Mouse (Mus musculus) forebrain, embryonic 12.5 days (tissue): ENCODE data around the gene Prkaca. TPM values are rescaled to one million over a fixed set of nuclear protein-coding genes. Genes with fewer than 3 reads are reported as not detected.
A peak's percentile ranks its signal among the peaks of the same experiment; 100 is the strongest.

Experiments
- ATAC-seq: fragments of 200-750 bp; cut with Nextera tagmentation; 2 replicates; pipeline ENCODE4 v1.8.0; 2017; ENCODE audit warnings: moderate TSS enrichment; ENCODE audit not compliant: low FRiP score
- H3K27ac ChIP-seq: fragments of 300-500 bp; sonication (generic); 2 replicates; pipeline ENCODE4 v1.5.1; 2016; ENCODE audit warnings: mild to moderate bottlenecking
- H3K27me3 ChIP-seq: fragments of 300-500 bp; sonication (generic); 2 replicates; pipeline ENCODE4 v1.6.1; 2016; ENCODE audit warnings: mild to moderate bottlenecking
- H3K36me3 ChIP-seq: fragments of 300-500 bp; sonication (generic); replicated peaks from 2 replicates; pipeline ENCODE4 v1.6.1; 2016; ENCODE audit warnings: mild to moderate bottlenecking
- H3K4me1 ChIP-seq: fragments of 300-500 bp; sonication (generic); 2 replicates; pipeline ENCODE4 v1.6.1; 2016
- H3K4me2 ChIP-seq: fragments of 300-500 bp; sonication (generic); 2 replicates; pipeline ENCODE4 v1.6.1; 2016; ENCODE audit warnings: mild to moderate bottlenecking, moderate library complexity
- H3K4me3 ChIP-seq: fragments of 300-500 bp; sonication (generic); replicated peaks from 2 replicates; pipeline ENCODE4 v1.5.1; 2016; ENCODE audit warnings: mild to moderate bottlenecking
- H3K9ac ChIP-seq: fragments of 300-500 bp; sonication (generic); 2 replicates; pipeline ENCODE4 v1.6.1; 2016; ENCODE audit warnings: mild to moderate bottlenecking
- H3K9me3 ChIP-seq: fragments of 300-500 bp; sonication (generic); 2 replicates; pipeline ENCODE4 v1.6.1; 2016
- whole genome bisulfite sequencing: fragments of 180-500 bp; shearing (Covaris S2); methylation state at CpG from one replicate; pipeline ENCODE4 v1.1.7; 2016; 5-methylcytosine and 5-hydroxymethylcytosine counted together
- polyA plus RNA-seq: library from polyadenylated mRNA; unstranded; fragments of >200 nt; fragmentation: Nextera tagmentation; extraction: Ambion mirVana; gene quantifications from 2 replicates; pipeline ENCODE4 v1.2.1, GENCODE M21; 2016

The Prkaca gene
- 181 and 187 TPM in 2 replicates for polyA plus RNA-seq

GRCm38 (mm10) chr8:83972150-83973120 is at the start of gene Prkaca:
TSS of gene Prkaca (plus strand) at chr8:83972993.
- H3K4me3 ChIP-seq = peak within 1 kb of the TSS; percentile 93
- H3K4me1 ChIP-seq = peaks cover 34% of the 10 kb centered on the region
- peak within 1 kb of the TSS; percentile 99 for H3K4me2 ChIP-seq
- H3K27me3 ChIP-seq = no peaks in the 10 kb centered on the region
- H3K9ac ChIP-seq = peak within 1 kb of the TSS; percentile 86
- H3K36me3 ChIP-seq = peaks cover 25% of the 10 kb centered on the region
- under 1% methylated on average over 78 of the region's 94 CpGs for WGBS
- peak; percentile 100 for ATAC-seq
- no peaks in the 10 kb centered on the region for H3K9me3 ChIP-seq
- peak within 1 kb of the TSS; percentile 82 for H3K27ac ChIP-seq

- Histone ChIP-seq H3K9ac (no peak overlapping the region), H3K4me3 (no peak overlapping the region), H3K36me3 (peaks cover 75% of the 10 kb centered on the region), H3K4me2 (no peak overlapping the region), H3K9me3 (no peaks in the 10 kb centered on the region), H3K27me3 (no peaks in the 10 kb centered on the region), H3K27ac (no peak overlapping the region), H3K4me1 (no peaks in the 10 kb centered on the region)
- ATAC-seq = no peak
- 86% methylated on average over 5 of the region's 5 CpGs for WGBS
Measured at GRCm38 (mm10) chr8:83924585-83924984, 48.2 kb upstream of the Prkaca start.

DNA sequence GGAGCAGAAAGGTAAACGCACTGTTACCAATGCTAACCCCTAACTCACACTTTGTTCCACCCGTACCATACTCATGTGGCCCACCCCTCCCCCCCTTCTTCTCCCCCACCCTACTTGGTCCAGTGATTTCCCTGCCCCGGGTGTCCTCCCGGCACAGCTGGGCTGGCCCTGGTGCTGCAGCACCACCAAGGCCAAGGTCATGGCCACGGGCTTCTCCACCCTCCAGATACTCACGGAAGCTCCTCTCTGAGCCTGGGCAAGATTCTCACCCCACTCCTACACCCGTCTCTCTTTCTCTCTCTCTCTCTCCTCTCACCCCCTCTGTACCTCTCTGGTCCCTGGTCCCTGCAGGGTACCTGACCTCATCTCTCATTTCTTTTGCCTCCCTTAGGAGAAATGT is 46.5 kb upstream of the Prkaca start:
- Histone ChIP-seq H3K27me3 (no peaks in the 10 kb centered on the region), H3K4me2 (no peak overlapping the region), H3K9me3 (no peaks in the 10 kb centered on the region), H3K27ac (no peak overlapping the region), H3K36me3 (peaks cover 78% of the 10 kb centered on the region), H3K4me3 (no peak overlapping the region), H3K4me1 (no peaks in the 10 kb centered on the region), H3K9ac (no peak overlapping the region)
- whole genome bisulfite sequencing = 79% methylated on average over 7 of the region's 7 CpGs
- ATAC-seq = no peak

DNA sequence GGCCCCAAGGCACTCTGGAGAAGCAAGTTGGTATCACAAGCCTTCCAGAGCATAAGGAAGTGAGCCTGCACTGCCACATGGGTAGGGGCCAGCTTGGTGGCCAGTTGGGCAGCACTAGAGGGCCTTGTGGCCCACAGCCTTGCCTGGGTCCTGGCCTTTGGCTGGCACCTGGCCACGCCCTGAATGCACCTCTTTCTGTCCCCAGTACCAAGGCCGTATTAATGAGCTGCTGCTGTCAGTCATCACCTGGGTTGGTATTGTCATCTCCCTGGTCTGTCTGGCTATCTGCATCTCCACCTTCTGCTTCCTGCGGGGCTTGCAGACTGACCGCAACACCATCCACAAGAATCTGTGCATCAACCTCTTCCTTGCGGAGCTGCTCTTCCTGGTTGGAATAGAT is 38.6 kb upstream of the Prkaca start:
- H3K36me3 ChIP-seq = peaks cover 100% of the 10 kb centered on the region
- no peaks in the 10 kb centered on the region for H3K9me3 ChIP-seq
- no peak overlapping the region for H3K9ac ChIP-seq
- H3K4me2 ChIP-seq = no peak overlapping the region
- no peaks in the 10 kb centered on the region for H3K27me3 ChIP-seq
- WGBS = 89% methylated on average over 5 of the region's 5 CpGs
- H3K27ac ChIP-seq = no peak overlapping the region
- H3K4me3 ChIP-seq = no peak overlapping the region
- no peak for ATAC-seq
- no peaks in the 10 kb centered on the region for H3K4me1 ChIP-seq

DNA sequence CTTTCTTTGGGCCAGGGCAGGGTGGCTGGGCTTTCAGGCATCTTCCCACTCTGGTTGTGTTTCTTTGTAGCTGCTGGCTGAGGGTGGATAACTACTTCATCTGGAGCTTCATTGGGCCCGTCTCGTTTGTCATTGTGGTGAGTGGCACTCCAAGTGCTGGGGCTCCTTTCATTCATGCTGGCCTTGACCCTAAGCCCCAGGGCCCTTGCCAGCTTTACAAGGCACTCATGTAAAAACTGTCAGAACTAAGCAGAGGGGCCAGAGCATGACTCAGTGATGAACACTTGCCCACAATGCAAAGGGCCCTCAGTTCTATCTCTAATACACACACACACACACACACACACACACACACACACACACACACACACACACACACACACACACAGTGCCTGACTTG is 37.8 kb upstream of the Prkaca start:
- H3K36me3 ChIP-seq = peaks cover 98% of the 10 kb centered on the region
- no peaks in the 10 kb centered on the region for H3K9me3 ChIP-seq
- no peaks in the 10 kb centered on the region for H3K4me1 ChIP-seq
- H3K27ac ChIP-seq = no peak overlapping the region
- H3K4me2 ChIP-seq = no peak overlapping the region
- no peaks in the 10 kb centered on the region for H3K27me3 ChIP-seq
- ATAC-seq = no peak
- WGBS = 70% methylated on average over 2 of the region's 2 CpGs
- no peak overlapping the region for H3K4me3 ChIP-seq
- H3K9ac ChIP-seq = no peak overlapping the region

DNA sequence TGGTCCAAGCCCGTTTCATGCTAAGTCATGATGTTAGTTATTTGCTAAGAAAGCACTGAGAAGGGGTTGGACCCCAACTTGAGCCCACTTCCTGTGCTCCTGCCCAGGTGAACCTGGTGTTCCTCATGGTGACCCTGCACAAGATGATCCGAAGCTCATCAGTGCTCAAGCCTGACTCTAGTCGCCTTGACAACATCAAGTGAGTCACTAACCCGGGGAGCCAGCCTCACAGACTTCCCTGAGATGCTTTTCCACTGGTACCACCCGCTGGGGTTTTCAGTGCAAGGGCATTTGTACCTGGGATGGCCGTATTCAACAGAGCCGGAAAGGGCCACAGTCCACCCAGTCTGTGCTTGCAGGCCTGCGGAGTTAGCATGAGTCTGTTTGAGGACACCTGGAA is 37.4 kb upstream of the Prkaca start:
- H3K4me3 ChIP-seq = no peak overlapping the region
- H3K27ac ChIP-seq = no peak overlapping the region
- 94% methylated on average over 8 of the region's 8 CpGs for WGBS
- ATAC-seq = no peak
- no peaks in the 10 kb centered on the region for H3K4me1 ChIP-seq
- H3K4me2 ChIP-seq = no peak overlapping the region
- H3K9me3 ChIP-seq = no peaks in the 10 kb centered on the region
- no peaks in the 10 kb centered on the region for H3K27me3 ChIP-seq
- peaks cover 98% of the 10 kb centered on the region for H3K36me3 ChIP-seq
- H3K9ac ChIP-seq = no peak overlapping the region

GRCm38 (mm10) chr8:83937645-83938044 is 35.1 kb upstream of the Prkaca start:
- 81% methylated on average over 7 of the region's 7 CpGs for WGBS

GRCm38 (mm10) chr8:83938330-83938729 is 34.5 kb upstream of the Prkaca start:
- H3K9ac ChIP-seq = no peak overlapping the region
- WGBS = 94% methylated on average over 15 of the region's 15 CpGs
- no peaks in the 10 kb centered on the region for H3K4me1 ChIP-seq
- ATAC-seq = no peak
- peaks cover 70% of the 10 kb centered on the region for H3K36me3 ChIP-seq
- H3K27me3 ChIP-seq = no peaks in the 10 kb centered on the region
- H3K9me3 ChIP-seq = no peaks in the 10 kb centered on the region
- no peak overlapping the region for H3K27ac ChIP-seq
- no peak overlapping the region for H3K4me3 ChIP-seq
- H3K4me2 ChIP-seq = no peak overlapping the region

More at GRCm38 (mm10) chr8:83937645-83938044, 35.1 kb upstream of the Prkaca start:
- H3K4me3 ChIP-seq = no peak overlapping the region
- H3K27ac ChIP-seq = no peak overlapping the region
- H3K9me3 ChIP-seq = no peaks in the 10 kb centered on the region
- no peak overlapping the region for H3K4me2 ChIP-seq
- ATAC-seq = no peak
- peaks cover 77% of the 10 kb centered on the region for H3K36me3 ChIP-seq
- H3K4me1 ChIP-seq = no peaks in the 10 kb centered on the region
- H3K27me3 ChIP-seq = no peaks in the 10 kb centered on the region
- H3K9ac ChIP-seq = no peak overlapping the region

- H3K4me3 ChIP-seq = no peak overlapping the region
- H3K9ac ChIP-seq = no peak overlapping the region
- H3K4me2 ChIP-seq = no peak overlapping the region
- no peaks in the 10 kb centered on the region for H3K9me3 ChIP-seq
- 84% methylated on average over 6 of the region's 6 CpGs for WGBS
- H3K4me1 ChIP-seq = no peaks in the 10 kb centered on the region
- peaks cover 41% of the 10 kb centered on the region for H3K36me3 ChIP-seq
- H3K27ac ChIP-seq = no peak overlapping the region
- no peaks in the 10 kb centered on the region for H3K27me3 ChIP-seq
- ATAC-seq = 0 out of 2 replicates have a peak, but pooled peaks have one; percentile 30
Measured at GRCm38 (mm10) chr8:83941066-83941677, 31.6 kb upstream of the Prkaca start.

DNA sequence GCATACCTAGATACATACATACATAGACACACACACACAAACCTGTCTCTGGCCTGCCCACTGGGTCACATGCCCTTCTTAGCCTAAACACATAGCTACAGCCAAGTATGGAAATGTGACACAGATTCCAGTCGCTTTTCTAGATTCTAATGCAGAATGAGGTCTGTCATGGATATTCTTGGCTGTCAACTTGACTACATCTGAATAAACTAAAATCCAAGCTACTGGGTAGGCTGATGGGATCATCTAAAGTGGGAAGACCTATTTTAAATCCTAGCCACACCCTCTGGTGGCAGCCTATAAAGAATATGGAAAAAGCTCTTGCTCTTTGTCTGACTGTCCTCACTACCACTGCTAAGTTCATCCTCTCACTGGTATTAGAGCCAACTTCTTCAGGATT is 30.3 kb upstream of the Prkaca start:
- no peak for ATAC-seq
- Histone ChIP-seq H3K4me3 (no peak overlapping the region), H3K27ac (no peak overlapping the region), H3K36me3 (peaks cover 29% of the 10 kb centered on the region), H3K9ac (no peak overlapping the region), H3K4me2 (no peak overlapping the region), H3K9me3 (no peaks in the 10 kb centered on the region), H3K4me1 (no peaks in the 10 kb centered on the region), H3K27me3 (no peaks in the 10 kb centered on the region)
- 81% methylated on average over 1 of the region's 1 CpGs for WGBS

- no peak overlapping the region for H3K4me3 ChIP-seq
- no peak for ATAC-seq
- H3K9ac ChIP-seq = no peak overlapping the region
- H3K4me1 ChIP-seq = no peaks in the 10 kb centered on the region
- no peaks in the 10 kb centered on the region for H3K9me3 ChIP-seq
- 63% methylated on average over 3 of the region's 3 CpGs for WGBS
- H3K27me3 ChIP-seq = no peaks in the 10 kb centered on the region
- no peak overlapping the region for H3K4me2 ChIP-seq
- no peak overlapping the region for H3K27ac ChIP-seq
- no peaks in the 10 kb centered on the region for H3K36me3 ChIP-seq
Measured at GRCm38 (mm10) chr8:83945540-83945939, 27.3 kb upstream of the Prkaca start.

GRCm38 (mm10) chr8:83954749-83955105 is 18.1 kb upstream of the Prkaca start:
- Histone ChIP-seq H3K9me3 (no peaks in the 10 kb centered on the region), H3K4me3 (peak overlapping the region; percentile 72), H3K27ac (0 out of 2 replicates have a peak overlapping the region, but pooled peaks have one; percentile 32), H3K36me3 (no peaks in the 10 kb centered on the region), H3K9ac (peak overlapping the region; percentile 54), H3K4me2 (peak overlapping the region; percentile 52), H3K4me1 (peaks cover 23% of the 10 kb centered on the region), H3K27me3 (no peaks in the 10 kb centered on the region)
- no peak for ATAC-seq
- under 1% methylated on average over 14 of the region's 14 CpGs for WGBS
